Mouse (Mus musculus) lung, adult 18-20 months (tissue): ENCODE measurements around the gene Acot6.
A peak's percentile ranks its signal among the peaks of the same experiment; 100 is the strongest.

ENCODE experiments used
- DNase-seq, 2 experiments: peaks; one replicate each; pipeline ENCODE4 v3.0.0; 2022; ENCODE audit warnings: mixed read lengths in 2 of 2

Acot6 gene

DNA sequence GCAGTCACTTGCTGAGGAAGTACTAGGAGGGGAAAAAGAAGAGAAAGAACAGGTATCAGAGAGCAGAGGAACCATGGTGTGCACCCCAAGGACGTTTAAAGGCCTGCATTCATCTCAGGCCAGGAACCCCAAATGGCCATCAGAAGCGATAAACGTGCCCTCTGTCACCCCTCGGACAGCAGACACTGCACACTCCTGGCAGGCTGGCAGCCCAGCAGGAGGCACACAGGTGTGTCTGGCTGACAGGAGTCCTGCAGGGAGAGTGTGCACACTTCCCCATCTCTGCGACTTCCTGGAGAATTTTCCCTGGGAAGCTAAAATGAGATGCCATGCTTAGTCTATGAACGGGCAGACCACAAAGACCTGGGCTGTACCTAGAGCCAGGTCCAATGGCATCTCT is 53.0 kb downstream of the Acot6 start:
- DNase-seq: no peak

DNA sequence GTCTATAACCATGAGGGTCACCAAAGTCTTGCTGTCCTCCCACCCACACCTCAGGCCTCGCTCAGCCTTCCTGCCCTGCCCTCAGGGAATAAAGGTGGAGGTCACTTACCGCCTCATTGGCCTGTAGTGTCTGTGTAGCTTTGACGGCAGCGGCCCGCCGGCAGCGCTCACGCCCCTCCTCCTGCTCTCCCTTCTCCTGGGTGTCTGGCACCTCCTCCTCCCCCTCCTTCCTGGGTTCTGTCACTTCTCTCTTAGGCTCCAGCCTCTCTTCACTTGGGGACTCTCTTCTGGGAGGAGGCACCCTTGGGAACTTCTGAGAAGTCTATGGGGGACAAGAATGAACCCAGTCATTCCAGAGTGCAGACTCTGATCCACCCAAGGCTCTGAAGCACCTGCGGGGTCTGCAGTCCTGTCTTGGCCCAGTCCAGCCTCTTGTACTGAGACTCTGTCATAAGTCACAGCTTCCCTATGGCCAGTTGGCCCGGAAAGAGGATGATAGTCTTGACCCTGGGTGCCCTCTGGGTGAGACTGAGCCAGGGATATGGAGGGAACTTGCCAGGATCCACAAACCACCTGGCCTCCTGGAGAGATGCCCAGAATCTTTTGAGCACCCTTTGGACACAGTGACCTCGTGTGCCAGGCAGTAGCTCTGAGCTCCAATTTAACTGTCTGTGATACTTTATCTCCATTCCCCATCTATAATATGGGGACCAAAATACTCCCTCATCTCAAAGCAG is 54.5 kb downstream of the Acot6 start:
- peak; percentile 76 to 86 for DNase-seq

DNA sequence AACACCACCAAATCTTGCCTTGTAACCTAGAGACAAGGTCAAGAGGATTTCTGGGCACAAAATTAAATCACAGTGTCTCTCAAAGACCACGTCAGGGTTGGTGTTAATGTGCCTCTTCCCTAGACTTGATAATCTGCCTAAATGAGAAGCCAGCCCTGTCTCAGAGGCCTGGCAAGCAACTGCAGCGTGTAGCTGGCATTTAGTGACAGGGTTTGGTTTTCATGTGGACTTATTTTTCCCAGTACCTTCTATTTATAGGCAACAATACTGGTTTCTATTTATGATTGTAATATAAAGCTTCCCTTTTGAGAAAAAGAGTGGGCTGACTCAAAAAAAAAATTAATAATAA is 55.0 kb downstream of the Acot6 start:
- no peak for DNase-seq

DNA sequence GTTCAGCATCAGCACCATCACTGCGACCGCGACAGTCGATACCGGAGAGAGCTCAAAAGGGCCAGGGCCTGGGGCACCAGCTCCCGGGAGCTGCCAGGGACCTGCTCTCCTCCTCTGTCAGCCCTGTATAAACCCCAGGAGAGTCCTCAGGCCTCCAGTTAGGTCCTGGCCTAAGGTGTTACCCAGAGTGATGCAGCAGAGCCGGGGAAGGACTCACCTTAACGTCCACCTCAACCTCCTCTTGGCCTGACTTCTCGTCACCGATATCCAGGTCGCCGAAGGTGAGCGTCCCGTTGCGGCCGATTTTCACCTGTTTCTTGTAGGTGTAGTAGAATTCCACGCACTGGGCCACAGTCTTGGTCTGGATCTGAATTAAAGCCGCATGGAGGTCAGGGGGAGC is 55.8 kb downstream of the Acot6 start:
- DNase-seq: no peak

DNA sequence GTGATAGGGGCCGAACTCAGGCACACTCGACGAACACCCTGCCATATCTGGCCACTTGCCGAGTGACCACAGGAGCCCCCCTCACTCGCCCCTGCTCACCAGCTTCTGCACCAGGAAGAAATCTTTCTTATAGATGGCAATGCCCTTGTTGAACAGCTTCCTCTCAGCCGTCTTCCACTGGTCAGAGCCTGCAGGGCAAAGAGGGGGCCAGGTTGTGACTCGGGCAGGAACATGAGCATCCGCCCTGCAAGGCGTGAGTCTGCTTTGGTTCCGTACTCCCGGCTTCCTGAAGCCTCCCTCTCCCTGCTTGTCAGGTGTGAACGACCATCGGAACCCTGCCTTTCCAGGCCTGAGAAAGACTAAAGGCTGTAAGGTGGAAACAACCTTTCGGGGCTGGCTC is 57.7 kb downstream of the Acot6 start:
- no peak for DNase-seq

DNA sequence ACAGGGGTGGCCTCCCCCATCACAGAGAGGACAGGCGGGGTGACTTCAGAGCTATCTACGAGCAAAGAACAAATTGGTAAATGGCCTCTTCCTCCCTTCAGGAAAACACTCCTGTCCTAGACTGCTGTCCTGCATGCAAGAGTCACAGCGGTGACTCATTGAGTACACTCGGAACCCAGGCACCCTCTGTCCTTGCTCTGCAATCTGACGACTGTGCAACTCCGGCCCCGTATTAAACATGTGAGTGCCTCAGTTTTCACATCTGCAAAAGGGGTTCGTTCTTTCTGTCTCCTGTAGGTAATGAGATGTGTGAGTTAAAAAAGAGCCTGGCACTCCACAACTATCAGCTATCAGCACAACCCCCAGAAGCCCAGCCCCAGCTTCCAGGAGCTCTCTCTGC is 60.0 kb downstream of the Acot6 start:
- DNase-seq: no peak
